Mouse (Mus musculus) midbrain, postnatal 0 days (tissue): ENCODE results near the gene Myh2. TPM values are rescaled to one million over a fixed set of nuclear protein-coding genes. Genes with fewer than 3 reads are reported as not detected.

Source experiments
- ATAC-seq: fragments of 200-750 bp; cut with Nextera tagmentation; 2 replicates; pipeline ENCODE4 v1.8.0; 2017; ENCODE audit warnings: moderate number of reproducible peaks, mild to moderate bottlenecking, moderate TSS enrichment, moderate library complexity; ENCODE audit not compliant: low FRiP score
- DNase-seq: peaks from one replicate; pipeline ENCODE4 v3.0.0-alpha.2; 2015; ENCODE audit warnings: low spot score
- H3K27ac ChIP-seq: fragments of 300-500 bp; sonication (generic); 2 replicates; pipeline ENCODE4 v1.5.1; 2014; ENCODE audit warnings: low read depth, mild to moderate bottlenecking, low read length, mixed read lengths
- H3K27me3 ChIP-seq: fragments of 300-500 bp; sonication (generic); 2 replicates; pipeline ENCODE4 v1.6.1; 2014; ENCODE audit warnings: low read length, control low read depth, mixed read lengths; ENCODE audit not compliant: insufficient read depth
- H3K36me3 ChIP-seq: fragments of 300-500 bp; sonication (generic); 2 replicates; pipeline ENCODE4 v1.6.1; 2014; ENCODE audit warnings: low read length, control low read depth, mixed read lengths; ENCODE audit not compliant: insufficient read depth
- H3K4me1 ChIP-seq: fragments of 300-500 bp; sonication (generic); 2 replicates; pipeline ENCODE4 v1.6.1; 2014; ENCODE audit warnings: mild to moderate bottlenecking, control low read depth, antibody characterized with exemption, low read length, mixed read lengths; ENCODE audit not compliant: insufficient read depth
- H3K4me2 ChIP-seq: fragments of 300-500 bp; sonication (generic); 2 replicates; pipeline ENCODE4 v1.6.1; 2014; ENCODE audit warnings: low read depth, mild to moderate bottlenecking, low read length, mixed read lengths; ENCODE audit not compliant: poor library complexity, severe bottlenecking
- H3K4me3 ChIP-seq: fragments of 300-500 bp; sonication (generic); 2 replicates; pipeline ENCODE4 v1.5.1; 2014; ENCODE audit warnings: low read depth, mild to moderate bottlenecking, low read length, moderate library complexity
- H3K9ac ChIP-seq: fragments of 300-500 bp; sonication (generic); replicated peaks from 2 replicates; pipeline ENCODE4 v1.6.1; 2014; ENCODE audit warnings: mild to moderate bottlenecking, low read length, moderate library complexity, mixed read lengths; ENCODE audit not compliant: poor library complexity, severe bottlenecking
- H3K9me3 ChIP-seq: fragments of 300-500 bp; sonication (generic); 2 replicates; pipeline ENCODE4 v1.6.1; 2016; ENCODE audit warnings: low read length, control low read depth
- CTCF ChIP-seq: IDR thresholded peaks from 2 replicates; pipeline ENCODE4 v1.5.1; 2016; ENCODE audit warnings: antibody characterized with exemption, mild to moderate bottlenecking
- WGBS: fragments of 180-500 bp; shearing (Covaris S2); extraction: QIAGEN DNeasy Blood & Tissue Kit; methylation state at CpG from one replicate; pipeline ENCODE4 v1.1.7; 2014; 5-methylcytosine and 5-hydroxymethylcytosine counted together
- polyA plus RNA-seq: library from polyadenylated mRNA; unstranded; fragments of >200 nt; fragmentation: Nextera tagmentation; extraction: Ambion mirVana; gene quantifications from 2 replicates; pipeline ENCODE4 v1.2.1, GENCODE M21; 2015
- total RNA-seq: library from RNA; depleted of rRNA; stranded (reverse); fragments of >200 nt; gene quantifications from 2 replicates; pipeline ENCODE4 v1.2.3, GENCODE M21; 2014

Myh2 gene
- total and polyA plus RNA-seq, 2 experiments from 2014 or later, result 0.20 to 0.55 TPM

GRCm38 (mm10) chr11:67160131-67160530, 10.7 kb upstream of the Myh2 start:
- no peak overlapping the region for H3K9ac ChIP-seq
- no peaks in the 10 kb centered on the region for H3K27me3 ChIP-seq
- 83% methylated on average over 3 of the region's 3 CpGs for WGBS
- no peak overlapping the region for H3K4me3 ChIP-seq
- no peak for DNase-seq
- no peak for TF ChIP-seq CTCF
- no peaks in the 10 kb centered on the region for H3K9me3 ChIP-seq
- H3K27ac ChIP-seq, result no peak overlapping the region
- no peaks in the 10 kb centered on the region for H3K36me3 ChIP-seq
- ATAC-seq, result no peak
- H3K4me2 ChIP-seq, result no peak overlapping the region
- no peaks in the 10 kb centered on the region for H3K4me1 ChIP-seq

- ATAC-seq (no peak), DNase-seq (no peak)
- no peak overlapping the region for H3K9ac ChIP-seq
- no peak overlapping the region for H3K4me3 ChIP-seq
- no peaks in the 10 kb centered on the region for H3K27me3 ChIP-seq
- no peak overlapping the region for H3K4me2 ChIP-seq
- H3K4me1 ChIP-seq, result no peaks in the 10 kb centered on the region
- 73% methylated on average over 4 of the region's 4 CpGs for WGBS
- no peaks in the 10 kb centered on the region for H3K36me3 ChIP-seq
- TF ChIP-seq CTCF, result no peak
- no peaks in the 10 kb centered on the region for H3K9me3 ChIP-seq
- no peak overlapping the region for H3K27ac ChIP-seq
Measured at GRCm38 (mm10) chr11:67163701-67164100, 7.1 kb upstream of the Myh2 start.

- TF ChIP-seq CTCF, result no peak
- Histone ChIP-seq H3K4me1 (no peaks in the 10 kb centered on the region), H3K4me3 (no peak overlapping the region), H3K27ac (no peak overlapping the region), H3K27me3 (no peaks in the 10 kb centered on the region), H3K36me3 (no peaks in the 10 kb centered on the region), H3K9me3 (no peaks in the 10 kb centered on the region), H3K4me2 (no peak overlapping the region), H3K9ac (no peak overlapping the region)
- DNase-seq (no peak), ATAC-seq (no peak)
- 61% methylated on average over 5 of the region's 5 CpGs for WGBS
Measured at GRCm38 (mm10) chr11:67164851-67165250, 6.0 kb upstream of the Myh2 start.

- no peak overlapping the region for H3K4me2 ChIP-seq
- 49% methylated on average over 5 of the region's 5 CpGs for WGBS
- DNase-seq (no peak), ATAC-seq (no peak)
- no peak overlapping the region for H3K4me3 ChIP-seq
- no peaks in the 10 kb centered on the region for H3K9me3 ChIP-seq
- no peak overlapping the region for H3K9ac ChIP-seq
- no peaks in the 10 kb centered on the region for H3K27me3 ChIP-seq
- H3K27ac ChIP-seq, result no peak overlapping the region
- no peaks in the 10 kb centered on the region; the same call in 1 of the 2 replicates for H3K4me1 ChIP-seq
- TF ChIP-seq CTCF, result no peak
- H3K36me3 ChIP-seq, result no peaks in the 10 kb centered on the region
Measured at GRCm38 (mm10) chr11:67169301-67169700, 1.5 kb upstream of the Myh2 start.

- H3K4me1 ChIP-seq, result no peaks in the 10 kb centered on the region; the same call in 1 of the 2 replicates
- H3K4me2 ChIP-seq, result no peak overlapping the region
- H3K27me3 ChIP-seq, result no peaks in the 10 kb centered on the region
- H3K9me3 ChIP-seq, result no peaks in the 10 kb centered on the region
- H3K4me3 ChIP-seq, result no peak overlapping the region
- no peak overlapping the region for H3K9ac ChIP-seq
- TF ChIP-seq CTCF, result no peak
- DNase-seq (no peak), ATAC-seq (no peak)
- no peak overlapping the region for H3K27ac ChIP-seq
- no peaks in the 10 kb centered on the region for H3K36me3 ChIP-seq
- WGBS, result 93% methylated on average over 2 of the region's 2 CpGs
Measured at GRCm38 (mm10) chr11:67172439-67172838, 1.6 kb downstream of the Myh2 start.

GRCm38 (mm10) chr11:67176376-67176775, 5.5 kb downstream of the Myh2 start:
- Histone ChIP-seq H3K4me1 (no peaks in the 10 kb centered on the region), H3K9ac (no peak overlapping the region), H3K36me3 (no peaks in the 10 kb centered on the region), H3K9me3 (no peaks in the 10 kb centered on the region), H3K4me2 (no peak overlapping the region), H3K27ac (no peak overlapping the region), H3K27me3 (no peaks in the 10 kb centered on the region), H3K4me3 (no peak overlapping the region)
- ATAC-seq, result no peak
- DNase-seq, result peak; percentile 33
- peak; percentile 26; the same call in 1 of the 2 replicates for TF ChIP-seq CTCF
- WGBS, result 47% methylated on average over 5 of the region's 5 CpGs
